Mouse (Mus musculus) liver, embryonic 15.5 days (tissue): ENCODE results near the gene Smad5. TPM values are rescaled to one million over a fixed set of nuclear protein-coding genes. Genes with fewer than 3 reads are reported as not detected.

ENCODE experiments used
- ATAC-seq: fragments of 200-750 bp; cut with Nextera tagmentation; 2 replicates; pipeline ENCODE4 v1.8.0; 2017; ENCODE audit warnings: moderate number of reproducible peaks, mild to moderate bottlenecking, moderate library complexity; ENCODE audit not compliant: insufficient read depth
- H3K27ac ChIP-seq: fragments of 300-500 bp; sonication (generic); replicated peaks from 2 replicates; pipeline ENCODE4 v1.5.1; 2015; ENCODE audit warnings: mild to moderate bottlenecking, inconsistent platforms
- H3K27me3 ChIP-seq: fragments of 300-500 bp; sonication (generic); 2 replicates; pipeline ENCODE4 v1.6.1; 2015; ENCODE audit warnings: mild to moderate bottlenecking, inconsistent platforms
- H3K36me3 ChIP-seq: fragments of 300-500 bp; sonication (generic); replicated peaks from 2 replicates; pipeline ENCODE4 v1.6.1; 2015; ENCODE audit warnings: moderate library complexity, mild to moderate bottlenecking, inconsistent platforms
- H3K4me1 ChIP-seq: fragments of 300-500 bp; sonication (generic); replicated peaks from 2 replicates; pipeline ENCODE4 v1.6.1; 2015; ENCODE audit warnings: inconsistent platforms
- H3K4me2 ChIP-seq: fragments of 300-500 bp; sonication (generic); 2 replicates; pipeline ENCODE4 v1.6.1; 2015; ENCODE audit warnings: moderate library complexity, mild to moderate bottlenecking, inconsistent platforms
- H3K4me3 ChIP-seq: fragments of 300-500 bp; sonication (generic); replicated peaks from 2 replicates; pipeline ENCODE4 v1.5.1; 2015; ENCODE audit warnings: mild to moderate bottlenecking, inconsistent platforms
- H3K9ac ChIP-seq: fragments of 300-500 bp; sonication (generic); 2 replicates; pipeline ENCODE4 v1.6.1; 2015; ENCODE audit warnings: moderate library complexity, mild to moderate bottlenecking, inconsistent platforms
- H3K9me3 ChIP-seq: fragments of 300-500 bp; sonication (generic); replicated peaks from 2 replicates; pipeline ENCODE4 v1.6.1; 2016; ENCODE audit warnings: inconsistent platforms
- WGBS: fragments of 180-500 bp; shearing (Covaris S2); methylation state at CpG from one replicate; pipeline ENCODE4 v1.1.7; 2015; ENCODE audit warnings: mixed read lengths; ENCODE audit not compliant: insufficient replicate concordance; 5-methylcytosine and 5-hydroxymethylcytosine counted together
- polyA plus RNA-seq: library from polyadenylated mRNA; unstranded; fragments of >200 nt; fragmentation: Nextera tagmentation; extraction: Ambion mirVana; gene quantifications from 2 replicates; pipeline ENCODE4 v1.2.1, GENCODE M21; 2015

Gene Smad5
- polyA plus RNA-seq, 1 experiment from 2014 or later: 3.3 TPM

DNA sequence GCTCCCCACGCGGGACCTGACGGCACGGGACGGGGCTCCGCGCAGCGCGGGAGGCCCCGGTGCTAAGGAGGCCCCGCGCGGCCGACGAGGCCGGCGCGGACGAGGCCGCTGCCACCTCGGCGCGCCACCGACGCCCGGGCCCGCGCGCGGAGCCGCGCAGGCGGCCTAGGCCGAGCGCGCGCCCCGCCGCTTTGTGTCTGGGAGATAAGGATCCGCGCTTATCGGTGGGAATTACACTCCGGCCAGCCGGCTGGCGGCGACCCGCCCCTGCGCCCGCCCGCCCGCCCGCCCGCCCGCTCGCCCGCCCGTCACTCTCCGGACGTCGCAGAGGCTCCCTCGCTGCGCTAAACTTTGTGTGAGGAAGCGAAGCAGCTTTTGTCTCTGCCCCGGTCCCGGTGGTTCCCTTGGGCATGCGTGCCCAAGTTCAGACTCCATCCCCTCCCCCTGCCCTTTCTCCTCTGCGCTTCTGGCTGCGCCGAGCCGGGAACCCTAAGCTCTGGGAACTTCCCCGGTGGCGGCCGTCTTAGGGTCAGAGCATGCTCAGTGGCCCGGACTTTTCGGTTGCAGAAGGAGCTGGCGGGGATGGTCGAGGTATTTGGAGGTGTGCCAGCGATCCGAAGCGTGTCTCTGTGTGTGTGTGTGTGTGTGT is 536 bp downstream of the Smad5 start:
- under 1% methylated on average over 63 of the region's 80 CpGs for WGBS
- H3K36me3 ChIP-seq: no peaks in the 10 kb centered on the region
- peak; percentile 85 for ATAC-seq
- H3K27ac ChIP-seq: peak overlapping the region; percentile 93
- H3K4me3 ChIP-seq: peak overlapping the region; percentile 75
- H3K9me3 ChIP-seq: no peaks in the 10 kb centered on the region
- H3K4me2 ChIP-seq: peak overlapping the region; percentile 88
- peaks cover 36% of the 10 kb centered on the region for H3K4me1 ChIP-seq
- H3K9ac ChIP-seq: peak overlapping the region; percentile 81
- no peaks in the 10 kb centered on the region for H3K27me3 ChIP-seq

GRCm38 (mm10) chr13:56703871-56704321 is 1.1 kb downstream of the Smad5 start:
- peak overlapping the region; percentile 93 for H3K27ac ChIP-seq

GRCm38 (mm10) chr13:56704596-56704995 is 1.8 kb downstream of the Smad5 start:
- H3K4me1 ChIP-seq: peaks cover 36% of the 10 kb centered on the region
- no peaks in the 10 kb centered on the region for H3K9me3 ChIP-seq
- ATAC-seq: no peak
- H3K36me3 ChIP-seq: no peaks in the 10 kb centered on the region
- H3K9ac ChIP-seq: no peak overlapping the region
- H3K4me2 ChIP-seq: peak overlapping the region; percentile 88
- H3K4me3 ChIP-seq: peak overlapping the region; percentile 75; the same call in 1 of the 2 replicates
- WGBS: 55% methylated on average over 2 of the region's 2 CpGs
- no peaks in the 10 kb centered on the region for H3K27me3 ChIP-seq
- H3K27ac ChIP-seq: peak overlapping the region; percentile 34; the same call in 1 of the 2 replicates

More at GRCm38 (mm10) chr13:56703871-56704321, 1.1 kb downstream of the Smad5 start:
- Histone ChIP-seq H3K4me3 (peak overlapping the region; percentile 75), H3K9me3 (no peaks in the 10 kb centered on the region), H3K4me2 (peak overlapping the region; percentile 88), H3K4me1 (peaks cover 36% of the 10 kb centered on the region), H3K27me3 (no peaks in the 10 kb centered on the region), H3K9ac (peak overlapping the region; percentile 81; the same call in 1 of the 2 replicates), H3K36me3 (no peaks in the 10 kb centered on the region)
- ATAC-seq: peak; percentile 16
- under 1% methylated on average over 11 of the region's 11 CpGs for WGBS

GRCm38 (mm10) chr13:56707111-56707510 is 4.3 kb downstream of the Smad5 start:
- Histone ChIP-seq H3K9ac (no peak overlapping the region), H3K27me3 (no peaks in the 10 kb centered on the region), H3K4me3 (no peak overlapping the region), H3K36me3 (no peaks in the 10 kb centered on the region), H3K4me1 (peaks cover 37% of the 10 kb centered on the region), H3K27ac (no peak overlapping the region), H3K4me2 (no peak overlapping the region), H3K9me3 (no peaks in the 10 kb centered on the region)
- no peak for ATAC-seq
- 77% methylated on average over 4 of the region's 4 CpGs for WGBS

GRCm38 (mm10) chr13:56707606-56708005 is 4.8 kb downstream of the Smad5 start:
- Histone ChIP-seq H3K4me1 (peaks cover 33% of the 10 kb centered on the region), H3K4me3 (no peak overlapping the region), H3K9me3 (no peaks in the 10 kb centered on the region), H3K27ac (no peak overlapping the region), H3K4me2 (no peak overlapping the region), H3K9ac (no peak overlapping the region), H3K27me3 (no peaks in the 10 kb centered on the region), H3K36me3 (no peaks in the 10 kb centered on the region)
- 69% methylated on average over 4 of the region's 4 CpGs for WGBS
- no peak for ATAC-seq

DNA sequence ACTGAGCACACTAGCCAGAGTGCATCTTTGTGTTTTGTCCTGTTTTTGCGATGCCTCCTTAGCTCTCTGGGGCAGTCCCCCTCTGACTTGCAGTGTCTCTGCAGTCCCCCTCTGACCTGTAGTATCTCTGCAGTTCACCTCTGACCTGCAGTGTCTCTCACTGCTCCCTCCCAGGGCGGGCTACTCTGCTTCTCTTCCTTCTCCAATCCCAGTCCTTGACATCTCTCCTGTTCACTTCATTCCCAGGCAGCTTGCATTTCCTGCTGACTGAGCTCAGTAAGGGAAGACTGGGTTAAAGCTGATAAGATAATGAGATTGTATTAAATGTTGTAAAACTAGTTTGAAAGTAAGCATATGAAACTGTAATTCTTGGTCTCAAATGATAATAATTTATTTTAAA is 7.8 kb downstream of the Smad5 start:
- Histone ChIP-seq H3K4me2 (no peak overlapping the region), H3K9me3 (no peaks in the 10 kb centered on the region), H3K4me3 (no peak overlapping the region), H3K27ac (no peak overlapping the region), H3K27me3 (no peaks in the 10 kb centered on the region), H3K36me3 (no peaks in the 10 kb centered on the region), H3K4me1 (peaks cover 11% of the 10 kb centered on the region; the same call in 1 of the 2 replicates), H3K9ac (no peak overlapping the region)
- ATAC-seq: no peak
- 48% methylated on average over 2 of the region's 2 CpGs for WGBS

GRCm38 (mm10) chr13:56712221-56712620 is 9.4 kb downstream of the Smad5 start:
- Histone ChIP-seq H3K4me3 (no peak overlapping the region), H3K4me1 (peaks cover 5% of the 10 kb centered on the region; the same call in 1 of the 2 replicates), H3K9ac (no peak overlapping the region), H3K27ac (no peak overlapping the region), H3K36me3 (no peaks in the 10 kb centered on the region), H3K4me2 (no peak overlapping the region), H3K9me3 (no peaks in the 10 kb centered on the region), H3K27me3 (no peaks in the 10 kb centered on the region)
- 78% methylated on average over 2 of the region's 2 CpGs for WGBS
- ATAC-seq: no peak

- Histone ChIP-seq H3K9me3 (no peaks in the 10 kb centered on the region), H3K4me2 (no peak overlapping the region), H3K27ac (no peak overlapping the region), H3K36me3 (peaks cover 52% of the 10 kb centered on the region), H3K4me1 (no peaks in the 10 kb centered on the region), H3K9ac (no peak overlapping the region), H3K27me3 (no peaks in the 10 kb centered on the region), H3K4me3 (no peak overlapping the region)
- WGBS: 79% methylated on average over 4 of the region's 4 CpGs
- ATAC-seq: no peak
Observed at GRCm38 (mm10) chr13:56726551-56726950, 23.7 kb downstream of the Smad5 start.

GRCm38 (mm10) chr13:56729046-56729445 is 26.2 kb downstream of the Smad5 start:
- no peak overlapping the region for H3K27ac ChIP-seq
- ATAC-seq: no peak
- WGBS: 79% methylated on average over 7 of the region's 7 CpGs
- no peak overlapping the region for H3K9ac ChIP-seq
- H3K9me3 ChIP-seq: no peaks in the 10 kb centered on the region
- H3K27me3 ChIP-seq: no peaks in the 10 kb centered on the region
- H3K36me3 ChIP-seq: peaks cover 62% of the 10 kb centered on the region
- H3K4me2 ChIP-seq: no peak overlapping the region
- H3K4me1 ChIP-seq: no peaks in the 10 kb centered on the region
- H3K4me3 ChIP-seq: no peak overlapping the region

- Histone ChIP-seq H3K9me3 (no peaks in the 10 kb centered on the region), H3K4me3 (no peak overlapping the region), H3K27me3 (no peaks in the 10 kb centered on the region), H3K9ac (no peak overlapping the region), H3K4me2 (no peak overlapping the region), H3K27ac (no peak overlapping the region), H3K36me3 (peaks cover 51% of the 10 kb centered on the region), H3K4me1 (no peaks in the 10 kb centered on the region; the same call in 1 of the 2 replicates)
- no peak for ATAC-seq
- 58% methylated on average over 4 of the region's 4 CpGs for WGBS
Observed at GRCm38 (mm10) chr13:56734617-56735016, 31.8 kb downstream of the Smad5 start.

- no peaks in the 10 kb centered on the region; the same call in 1 of the 2 replicates for H3K4me1 ChIP-seq
- H3K4me2 ChIP-seq: no peak overlapping the region
- no peaks in the 10 kb centered on the region for H3K9me3 ChIP-seq
- no peak overlapping the region for H3K4me3 ChIP-seq
- H3K27me3 ChIP-seq: no peaks in the 10 kb centered on the region
- no peak overlapping the region for H3K27ac ChIP-seq
- no peak for ATAC-seq
- 46% methylated on average over 6 of the region's 6 CpGs for WGBS
- peaks cover 45% of the 10 kb centered on the region for H3K36me3 ChIP-seq
- no peak overlapping the region for H3K9ac ChIP-seq
Observed at GRCm38 (mm10) chr13:56735212-56735875, 32.5 kb downstream of the Smad5 start.
